Mouse (Mus musculus): ENCODE results near the gene E130309D02Rik. TPM values are rescaled to one million over a fixed set of nuclear protein-coding genes. Genes with fewer than 3 reads are reported as not detected.

Gene E130309D02Rik
- polyA plus RNA-seq, 1 experiment, result 24.9 TPM

DNA sequence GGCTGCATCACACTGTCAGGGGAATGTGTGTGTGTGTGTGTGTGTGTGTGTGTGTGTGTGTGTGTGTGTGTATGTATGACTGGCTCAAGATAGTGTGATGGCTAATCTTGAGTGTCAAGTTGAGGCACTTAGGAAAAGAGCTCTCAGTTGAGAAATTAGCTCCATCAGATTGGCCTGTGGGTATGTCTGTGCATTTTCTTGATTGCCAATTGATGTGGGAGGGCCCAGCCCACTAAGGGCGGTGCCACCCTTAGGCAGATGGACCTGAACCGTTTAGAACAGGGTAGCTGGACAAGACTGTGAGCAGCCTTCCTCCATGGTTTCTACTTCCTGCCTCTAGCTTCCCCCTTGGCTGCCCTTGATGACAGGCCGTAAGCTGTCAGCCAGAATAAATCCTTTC, 43.1 kb downstream of the E130309D02Rik start:
- Histone ChIP-seq H3K27ac (ENCODE audit: insufficient read depth, low read length) (no peak overlapping the region), H3K27me3 (ENCODE audit: control insufficient read depth, insufficient read depth, low read length) (no peaks in the 10 kb centered on the region), H3K36me3 (ENCODE audit: control insufficient read depth, insufficient read depth, low read length) (no peaks in the 10 kb centered on the region), H3K4me1 (ENCODE audit: control insufficient read depth, insufficient read depth, insufficient read length) (peaks cover 3% of the 10 kb centered on the region; the same call in 1 of the 2 replicates), H3K4me3 (ENCODE audit: extremely low read depth, insufficient read depth, insufficient read length) (no peak overlapping the region)
- no peak for DNase-seq (ENCODE audit: low read depth in 1 of 2, low spot score in 2 of 2)
- TF ChIP-seq CTCF (IDR thresholded peaks at IDR 0.05; ENCODE audit: extremely low read depth, insufficient read depth, insufficient read length, insufficient replicate concordance), result no peak
- TF ChIP-seq POLR2A (IDR thresholded peaks at IDR 0.05; ENCODE audit: low read depth, low read length), result no peak
- WGBS, result 44% methylated on average over 3 of the region's 3 CpGs

- H3K4me3 ChIP-seq (ENCODE audit: extremely low read depth, insufficient read depth, insufficient read length), result no peak overlapping the region
- no peak overlapping the region for H3K27ac ChIP-seq (ENCODE audit: insufficient read depth, low read length)
- peaks cover 3% of the 10 kb centered on the region; the same call in 1 of the 2 replicates for H3K4me1 ChIP-seq (ENCODE audit: control insufficient read depth, insufficient read depth, insufficient read length)
- H3K27me3 ChIP-seq (ENCODE audit: control insufficient read depth, insufficient read depth, low read length), result no peaks in the 10 kb centered on the region
- H3K36me3 ChIP-seq (ENCODE audit: control insufficient read depth, insufficient read depth, low read length), result no peaks in the 10 kb centered on the region
- DNase-seq (ENCODE audit: low read depth in 1 of 2, low spot score in 2 of 2), result no peak
- no peak for TF ChIP-seq POLR2A (IDR thresholded peaks at IDR 0.05; ENCODE audit: low read depth, low read length)
- TF ChIP-seq CTCF (IDR thresholded peaks at IDR 0.05; ENCODE audit: extremely low read depth, insufficient read depth, insufficient read length, insufficient replicate concordance), result no peak
- 81% methylated on average over 6 of the region's 6 CpGs for WGBS
Observed at GRCm38 (mm10) chr5:143271642-143272041, 43.5 kb downstream of the E130309D02Rik start.

DNA sequence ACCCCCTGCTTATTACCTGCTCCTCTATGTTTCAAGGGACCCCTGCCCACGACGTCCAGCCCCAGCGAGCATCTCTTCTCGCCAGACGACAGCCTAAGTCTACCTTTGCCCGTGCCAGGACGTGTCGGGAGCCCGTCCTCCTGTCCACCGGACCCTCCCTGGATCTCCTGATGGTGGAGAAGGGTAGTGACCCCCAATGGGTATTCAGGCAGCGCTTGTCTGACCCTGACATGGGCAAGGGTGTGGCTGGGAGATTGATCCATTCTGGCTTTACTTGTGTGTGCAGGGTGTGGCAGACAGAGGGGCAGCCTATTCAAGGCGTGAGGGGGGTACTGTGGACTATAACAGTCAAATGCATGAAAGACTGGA, 45.0 kb downstream of the E130309D02Rik start:
- no peak for TF ChIP-seq CTCF (IDR thresholded peaks at IDR 0.05; ENCODE audit: extremely low read depth, insufficient read depth, insufficient read length, insufficient replicate concordance)
- no peak for TF ChIP-seq POLR2A (IDR thresholded peaks at IDR 0.05; ENCODE audit: low read depth, low read length)
- Histone ChIP-seq H3K4me1 (ENCODE audit: control insufficient read depth, insufficient read depth, insufficient read length) (peaks cover 3% of the 10 kb centered on the region; the same call in 1 of the 2 replicates), H3K27ac (ENCODE audit: insufficient read depth, low read length) (peak overlapping the region; percentile 19; the same call in 1 of the 2 replicates), H3K27me3 (ENCODE audit: control insufficient read depth, insufficient read depth, low read length) (no peaks in the 10 kb centered on the region), H3K36me3 (ENCODE audit: control insufficient read depth, insufficient read depth, low read length) (no peaks in the 10 kb centered on the region), H3K4me3 (ENCODE audit: extremely low read depth, insufficient read depth, insufficient read length) (peak overlapping the region; percentile 83)
- 9% methylated on average over 12 of the region's 12 CpGs for WGBS
- DNase-seq (ENCODE audit: low read depth in 1 of 2, low spot score in 2 of 2), result no peak

- Histone ChIP-seq H3K27me3 (ENCODE audit: control insufficient read depth, insufficient read depth, low read length) (no peaks in the 10 kb centered on the region), H3K4me1 (ENCODE audit: control insufficient read depth, insufficient read depth, insufficient read length) (peaks cover 3% of the 10 kb centered on the region; the same call in 1 of the 2 replicates), H3K27ac (ENCODE audit: insufficient read depth, low read length) (peak within 1 kb of the TSS; percentile 19; the same call in 1 of the 2 replicates), H3K36me3 (ENCODE audit: control insufficient read depth, insufficient read depth, low read length) (no peaks in the 10 kb centered on the region), H3K4me3 (ENCODE audit: extremely low read depth, insufficient read depth, insufficient read length) (peak within 1 kb of the TSS; percentile 83)
- TF ChIP-seq CTCF (IDR thresholded peaks at IDR 0.05; ENCODE audit: extremely low read depth, insufficient read depth, insufficient read length, insufficient replicate concordance), result no peak
- no peak; the same call in 1 of the 2 replicates for TF ChIP-seq POLR2A (IDR thresholded peaks at IDR 0.05; ENCODE audit: low read depth, low read length)
- DNase-seq (ENCODE audit: low read depth in 1 of 2, low spot score in 2 of 2), result peak in 1 of 2 experiments; percentile 46
- under 1% methylated on average over 68 of the region's 79 CpGs for WGBS
Observed at GRCm38 (mm10) chr5:143269363-143270150, 45.6 kb downstream of the E130309D02Rik start, which contains the start of gene Zfp316. TSS of gene Zfp316 (minus strand) at chr5:143270022.

DNA sequence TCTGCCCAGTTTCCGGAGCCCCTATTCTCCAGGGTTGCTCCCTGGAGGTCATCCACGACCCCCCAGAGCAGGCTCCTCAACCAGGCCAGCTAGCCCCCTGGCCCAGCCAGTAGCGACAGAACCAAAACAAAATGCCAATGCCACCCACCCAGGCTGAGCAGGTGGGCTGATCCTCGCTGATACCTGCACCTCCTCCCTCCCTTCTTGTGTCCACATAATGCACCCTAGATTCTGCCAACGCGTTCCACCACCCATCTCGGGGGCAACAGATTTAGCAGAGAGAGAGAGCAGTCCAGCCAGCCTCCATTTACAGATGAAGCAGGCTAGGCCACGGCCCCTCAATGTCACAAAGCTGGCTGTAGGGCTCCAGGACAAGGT, 46.2 kb downstream of the E130309D02Rik start:
- H3K36me3 ChIP-seq (ENCODE audit: control insufficient read depth, insufficient read depth, low read length), result no peaks in the 10 kb centered on the region
- peak overlapping the region; percentile 83 for H3K4me3 ChIP-seq (ENCODE audit: extremely low read depth, insufficient read depth, insufficient read length)
- 44% methylated on average over 8 of the region's 8 CpGs for WGBS
- H3K4me1 ChIP-seq (ENCODE audit: control insufficient read depth, insufficient read depth, insufficient read length), result peaks cover 3% of the 10 kb centered on the region; the same call in 1 of the 2 replicates
- DNase-seq (ENCODE audit: low read depth in 1 of 2, low spot score in 2 of 2), result no peak
- TF ChIP-seq POLR2A (IDR thresholded peaks at IDR 0.05; ENCODE audit: low read depth, low read length), result no peak
- TF ChIP-seq CTCF (IDR thresholded peaks at IDR 0.05; ENCODE audit: extremely low read depth, insufficient read depth, insufficient read length, insufficient replicate concordance), result no peak
- H3K27ac ChIP-seq (ENCODE audit: insufficient read depth, low read length), result no peak overlapping the region
- no peaks in the 10 kb centered on the region for H3K27me3 ChIP-seq (ENCODE audit: control insufficient read depth, insufficient read depth, low read length)

DNA sequence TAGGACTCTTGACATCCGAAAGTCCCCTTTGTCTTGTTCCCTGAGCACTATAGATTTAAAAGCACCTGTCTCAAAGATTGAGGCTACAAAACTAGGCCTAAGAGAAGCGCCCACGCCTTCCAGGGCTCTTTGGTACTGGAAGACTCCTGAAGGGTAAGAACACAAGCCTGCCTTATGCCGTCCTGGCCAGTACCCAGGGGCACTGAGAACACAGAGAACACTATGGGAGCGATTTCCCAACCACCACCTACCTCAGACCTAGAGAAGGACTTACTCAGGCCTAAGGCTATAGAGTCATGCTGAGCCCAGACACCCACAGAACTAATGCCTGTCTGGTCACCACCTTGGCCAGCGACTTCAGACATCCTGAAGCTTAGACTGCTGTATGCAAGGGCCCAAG, 48.4 kb downstream of the E130309D02Rik start:
- Histone ChIP-seq H3K27me3 (ENCODE audit: control insufficient read depth, insufficient read depth, low read length) (no peaks in the 10 kb centered on the region), H3K4me1 (ENCODE audit: control insufficient read depth, insufficient read depth, insufficient read length) (peaks cover 3% of the 10 kb centered on the region; the same call in 1 of the 2 replicates), H3K27ac (ENCODE audit: insufficient read depth, low read length) (no peak overlapping the region), H3K4me3 (ENCODE audit: extremely low read depth, insufficient read depth, insufficient read length) (no peak overlapping the region), H3K36me3 (ENCODE audit: control insufficient read depth, insufficient read depth, low read length) (peaks cover 1% of the 10 kb centered on the region; the same call in 1 of the 2 replicates)
- no peak for TF ChIP-seq POLR2A (IDR thresholded peaks at IDR 0.05; ENCODE audit: low read depth, low read length)
- TF ChIP-seq CTCF (IDR thresholded peaks at IDR 0.05; ENCODE audit: extremely low read depth, insufficient read depth, insufficient read length, insufficient replicate concordance), result no peak
- DNase-seq (ENCODE audit: low read depth in 1 of 2, low spot score in 2 of 2), result no peak
- WGBS, result 94% methylated on average over 6 of the region's 6 CpGs

- Histone ChIP-seq H3K4me3 (ENCODE audit: extremely low read depth, insufficient read depth, insufficient read length) (no peak overlapping the region), H3K27ac (ENCODE audit: insufficient read depth, low read length) (no peak overlapping the region), H3K27me3 (ENCODE audit: control insufficient read depth, insufficient read depth, low read length) (no peaks in the 10 kb centered on the region), H3K4me1 (ENCODE audit: control insufficient read depth, insufficient read depth, insufficient read length) (peaks cover 3% of the 10 kb centered on the region; the same call in 1 of the 2 replicates), H3K36me3 (ENCODE audit: control insufficient read depth, insufficient read depth, low read length) (peaks cover 1% of the 10 kb centered on the region; the same call in 1 of the 2 replicates)
- no peak for DNase-seq (ENCODE audit: low read depth in 1 of 2, low spot score in 2 of 2)
- 64% methylated on average over 1 of the region's 1 CpGs for WGBS
- TF ChIP-seq CTCF (IDR thresholded peaks at IDR 0.05; ENCODE audit: extremely low read depth, insufficient read depth, insufficient read length, insufficient replicate concordance) (no peak), POLR2A (IDR thresholded peaks at IDR 0.05; ENCODE audit: low read depth, low read length) (no peak)
Observed at GRCm38 (mm10) chr5:143265409-143265808, 49.8 kb downstream of the E130309D02Rik start.

Measured in spleen, adult 2 months (tissue).